Mouse (Mus musculus): ENCODE results near the gene Slc24a1.

DNA sequence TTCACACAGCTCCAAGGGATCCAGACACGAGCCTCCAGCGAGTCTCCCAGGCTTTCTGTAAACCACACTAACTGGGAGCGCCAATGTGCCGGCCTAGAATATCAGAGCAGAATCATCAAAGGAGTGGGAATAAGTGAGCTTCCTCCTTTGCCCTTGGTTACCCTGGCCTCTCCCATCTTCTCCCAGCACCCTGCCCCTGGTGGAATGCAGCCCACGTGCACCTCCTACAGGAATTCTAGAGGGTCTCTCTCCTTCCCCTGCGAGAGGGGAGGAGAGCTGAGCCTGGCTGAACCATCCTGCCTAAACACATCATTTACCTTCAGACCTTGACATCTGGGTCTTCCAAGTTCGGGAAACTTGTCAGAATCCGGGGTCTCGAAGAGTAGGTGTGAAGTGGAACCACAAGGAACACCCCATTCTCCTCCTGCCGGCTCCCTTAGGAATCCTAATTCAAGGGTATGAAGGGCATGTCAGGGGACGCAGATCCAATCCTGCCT is at the start of gene Slc24a1:
- TF ChIP-seq MAX (IDR thresholded peaks at IDR 0.05) (no peak), CTCF (IDR thresholded peaks at IDR 0.05; ENCODE audit: control insufficient read depth, insufficient read depth, insufficient read length) (no peak), FOSL1 (IDR thresholded peaks at IDR 0.05; ENCODE audit: insufficient read depth, low read length, poor library complexity, severe bottlenecking) (no peak)

Measured in C2C12 (cell line).